Mouse (Mus musculus): ENCODE measurements around the gene Tecr.

Tecr gene

DNA sequence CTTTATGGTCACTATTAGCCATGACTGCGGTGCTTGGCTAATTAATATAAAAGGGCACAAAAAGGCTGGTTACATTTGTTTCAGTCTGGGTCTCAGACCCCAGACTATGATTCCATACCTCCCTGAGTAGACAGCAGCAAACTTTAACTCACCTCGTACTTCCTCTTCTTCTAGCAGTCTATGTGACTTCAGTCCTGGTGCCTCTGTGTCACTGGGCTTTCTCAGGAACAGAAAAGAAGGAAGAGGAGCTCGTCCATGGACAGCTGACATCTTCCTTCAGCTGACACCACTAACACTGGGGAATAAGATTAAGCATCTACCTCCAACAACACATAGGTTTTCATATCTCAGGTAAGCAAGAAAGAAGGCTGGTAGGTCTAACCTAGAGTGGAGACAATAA is 72.0 kb downstream of the Tecr start, which contains the start of gene Olfr370:
Gene Olfr370 (plus strand): TSS at position 45 of the 400 bp plus-strand sequence.
- no peak for DNase-seq

DNA sequence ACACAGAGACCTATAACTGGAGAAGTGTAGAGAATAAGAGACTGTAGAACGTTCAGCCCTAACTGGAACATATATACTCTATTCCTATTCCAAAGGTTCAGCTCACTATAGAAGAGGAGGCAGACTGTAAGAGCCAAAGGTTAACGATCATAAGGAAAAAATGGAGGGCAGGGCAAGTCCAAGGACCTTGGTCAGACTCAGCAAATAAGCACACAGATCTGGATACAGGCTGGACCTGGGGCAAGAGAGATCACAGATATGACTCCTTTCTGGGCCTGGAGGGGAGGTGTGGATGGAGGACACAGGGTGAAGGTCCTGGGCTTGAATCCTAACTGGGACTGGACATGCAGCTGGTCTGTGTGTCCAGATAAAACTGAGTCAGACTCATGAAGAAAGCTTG is 73.0 kb downstream of the Tecr start:
- DNase-seq = no peak
